Mouse (Mus musculus): ENCODE measurements at regions not wholly inside any gene's neighbourhood (a gene's known extent, or its start where the extent isn't known, plus 50 kb on each side); places are given as distances from the start of the nearest gene placed in this dataset.
"Not testable (repeated sequence)": the region's sequence is repeated elsewhere in the genome, so short reads cannot be mapped to it uniquely, and the experiment has no call there.

DNA sequence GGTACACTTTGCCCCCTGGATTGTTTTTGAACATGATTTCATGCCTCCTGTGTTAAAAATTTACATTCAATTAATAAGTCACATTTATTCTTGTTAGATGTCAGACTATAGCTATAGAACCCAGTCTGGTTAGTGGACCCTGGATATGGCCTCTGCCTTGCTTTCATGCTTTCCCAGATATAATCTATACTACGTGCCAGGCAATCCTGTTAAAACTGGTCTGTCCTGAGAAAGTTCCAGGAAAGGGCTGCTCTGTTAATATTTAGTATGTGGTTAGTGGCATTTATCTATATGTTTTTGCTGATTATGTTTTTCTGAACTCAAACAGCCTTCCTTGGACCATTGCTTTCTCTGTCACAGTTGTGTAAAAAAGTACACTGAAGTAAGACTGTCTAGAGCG lies 95.8 kb upstream of the Fhl2 start:
- WGBS, result 86% methylated on average over 2 of the region's 2 CpGs
- Histone ChIP-seq H3K36me3 (replicated peaks) (no peaks in the 10 kb centered on the region), H3K4me1 (no peaks in the 10 kb centered on the region), H3K27me3 (replicated peaks; ENCODE audit: low read depth, poor library complexity, severe bottlenecking) (no peaks in the 10 kb centered on the region), H3K9me3 (peaks cover 5% of the 10 kb centered on the region; the same call in 1 of the 2 replicates), H3K27ac (replicated peaks) (no peak overlapping the region), H3K4me3 (no peak overlapping the region)
- DNase-seq (ENCODE audit: low spot score), result no peak

DNA sequence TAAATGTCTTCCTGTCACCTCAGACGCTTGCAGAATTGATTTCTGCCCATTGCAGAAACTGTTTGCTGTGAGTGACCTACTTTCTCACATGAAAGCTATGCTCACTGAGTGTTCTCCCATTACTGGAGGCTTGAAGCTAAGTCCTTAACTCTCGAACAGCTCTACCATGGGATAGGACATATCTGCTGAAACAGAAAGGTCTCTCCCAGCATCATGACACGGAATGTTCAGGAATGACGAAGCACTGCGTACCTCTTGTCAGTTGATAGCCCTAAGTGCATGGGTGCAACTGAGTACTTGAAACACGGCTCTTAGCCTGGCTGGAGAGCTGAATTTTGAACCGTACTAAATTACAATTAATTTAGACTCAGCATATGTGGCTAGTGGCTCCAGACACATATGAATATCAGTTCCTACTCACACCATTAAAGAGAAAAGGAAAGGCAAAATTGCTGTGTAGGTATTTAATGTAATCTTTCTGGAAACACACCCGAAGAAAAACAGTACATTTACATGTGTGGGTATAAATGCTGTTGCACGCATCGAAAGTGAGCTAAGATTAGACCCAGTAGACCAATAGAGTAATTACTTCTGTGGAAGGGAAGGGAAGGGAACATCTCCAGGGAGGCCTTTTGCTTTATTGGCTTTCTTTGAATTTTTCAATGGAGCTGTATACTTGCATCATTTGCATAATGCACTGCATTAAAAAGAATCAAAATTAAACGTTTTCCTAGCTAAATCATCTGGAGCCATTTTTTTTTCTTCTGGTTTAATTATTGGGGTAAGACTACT lies 97.6 kb upstream of the Fhl2 start:
- H3K4me1 ChIP-seq, result no peaks in the 10 kb centered on the region
- WGBS, result 88% methylated on average over 11 of the region's 11 CpGs
- 0 out of 2 replicates have a peak, but pooled peaks cover 4% of the 10 kb centered on the region for H3K27me3 ChIP-seq (replicated peaks; ENCODE audit: low read depth, poor library complexity, severe bottlenecking)
- H3K4me3 ChIP-seq, result no peak overlapping the region
- H3K27ac ChIP-seq (replicated peaks), result no peak overlapping the region
- no peak for DNase-seq (ENCODE audit: low spot score)
- H3K9me3 ChIP-seq, result no peaks in the 10 kb centered on the region
- H3K36me3 ChIP-seq (replicated peaks), result no peaks in the 10 kb centered on the region

DNA sequence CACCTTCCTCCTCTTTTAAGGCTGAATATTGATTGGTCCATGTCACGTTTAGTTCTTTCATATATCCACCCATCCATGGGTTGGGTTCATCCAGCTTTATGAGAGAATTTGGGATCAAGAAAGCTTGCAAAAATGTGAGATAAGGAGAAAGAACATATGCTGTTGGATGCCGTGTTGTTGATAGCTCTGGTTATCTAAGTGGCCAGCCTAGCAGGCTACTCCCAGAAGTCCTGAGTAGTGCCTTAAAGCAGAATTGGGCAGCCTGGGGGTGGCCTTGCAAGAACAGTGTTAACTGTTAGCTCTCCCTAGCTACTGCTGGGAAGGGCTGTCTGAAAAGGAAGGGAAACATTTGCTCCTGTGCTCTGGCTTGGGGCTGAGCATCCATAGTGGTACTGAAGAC lies 100.8 kb upstream of the Fhl2 start:
- Histone ChIP-seq H3K27me3 (replicated peaks; ENCODE audit: low read depth, poor library complexity, severe bottlenecking) (0 out of 2 replicates have a peak, but pooled peaks cover 4% of the 10 kb centered on the region), H3K36me3 (replicated peaks) (no peaks in the 10 kb centered on the region)
- 84% methylated on average over 2 of the region's 2 CpGs for WGBS

DNA sequence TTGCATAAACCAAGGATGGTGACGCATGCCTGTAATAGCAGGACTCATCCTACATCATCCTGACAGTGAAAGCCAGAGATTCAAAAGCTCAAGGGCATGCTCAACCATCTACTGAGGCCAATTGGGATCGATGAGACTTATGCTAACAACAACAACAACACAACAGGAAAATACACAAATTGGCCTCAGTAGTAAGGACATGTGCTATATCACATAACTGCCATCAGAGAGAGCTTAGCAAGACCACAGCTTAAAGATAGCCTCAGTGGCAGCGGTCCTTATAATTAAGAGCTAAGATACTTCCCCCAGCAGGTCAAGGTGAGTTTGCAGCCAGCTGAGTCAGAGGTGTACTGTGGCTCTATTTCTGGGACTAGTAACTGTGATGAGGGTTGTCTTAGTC lies 102.0 kb upstream of the Fhl2 start:
- Histone ChIP-seq H3K36me3 (replicated peaks) (no peaks in the 10 kb centered on the region), H3K9me3 (no peaks in the 10 kb centered on the region), H3K27me3 (replicated peaks; ENCODE audit: low read depth, poor library complexity, severe bottlenecking) (0 out of 2 replicates have a peak, but pooled peaks cover 4% of the 10 kb centered on the region), H3K27ac (replicated peaks) (no peak overlapping the region), H3K4me1 (peaks cover 14% of the 10 kb centered on the region), H3K4me3 (no peak overlapping the region)
- DNase-seq (ENCODE audit: low spot score), result no peak
- 88% methylated on average over 3 of the region's 3 CpGs for WGBS

More for the DNA sequence above, 100.8 kb upstream of the Fhl2 start:
- no peaks in the 10 kb centered on the region for H3K9me3 ChIP-seq
- H3K4me1 ChIP-seq, result peaks cover 14% of the 10 kb centered on the region
- H3K4me3 ChIP-seq, result no peak overlapping the region
- H3K27ac ChIP-seq (replicated peaks), result no peak overlapping the region
- DNase-seq (ENCODE audit: low spot score), result no peak

DNA sequence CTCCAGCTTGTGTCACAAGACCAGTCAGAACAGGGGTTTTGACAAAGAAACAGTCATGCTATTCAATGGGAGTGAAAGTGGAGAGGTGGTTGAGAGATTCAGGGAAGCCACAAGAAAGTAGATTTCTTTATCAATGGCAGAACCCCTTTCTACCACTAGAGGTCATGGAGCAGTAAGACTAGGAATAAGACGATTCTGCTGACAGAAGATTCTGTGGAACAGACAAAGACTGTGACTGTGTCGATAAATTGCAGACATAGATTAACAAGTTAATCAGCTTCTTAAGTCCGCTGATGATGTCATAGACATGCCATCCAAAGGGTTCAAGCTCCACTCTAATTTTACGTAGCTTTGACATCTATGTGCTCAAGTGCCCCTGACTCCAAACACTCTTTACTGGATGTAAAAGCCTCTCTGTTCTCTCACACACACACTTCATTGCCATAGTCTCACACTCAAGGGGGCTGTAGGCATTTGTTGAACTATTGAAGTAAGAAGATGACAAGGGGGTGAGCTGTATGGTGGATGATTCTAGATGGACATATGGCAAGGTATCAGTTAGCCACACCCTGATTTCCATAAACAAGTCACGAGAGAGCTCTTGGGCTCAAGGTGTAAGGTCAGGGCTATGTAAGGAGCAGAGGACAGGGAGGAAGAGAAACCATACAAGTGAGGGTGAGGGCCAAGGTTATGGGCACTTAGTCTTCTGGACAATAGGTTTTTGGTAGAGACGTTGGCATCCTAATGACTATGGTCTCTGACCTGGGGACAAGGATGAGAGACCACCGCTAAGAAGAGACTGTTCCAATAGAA lies 102.9 kb upstream of the Fhl2 start:
- 55% methylated on average over 7 of the region's 7 CpGs for WGBS
- no peak for DNase-seq (ENCODE audit: low spot score)
- no peak overlapping the region for H3K27ac ChIP-seq (replicated peaks)
- peaks cover 14% of the 10 kb centered on the region for H3K4me1 ChIP-seq
- H3K4me3 ChIP-seq, result no peak overlapping the region
- no peaks in the 10 kb centered on the region for H3K9me3 ChIP-seq
- H3K36me3 ChIP-seq (replicated peaks), result no peaks in the 10 kb centered on the region
- 0 out of 2 replicates have a peak, but pooled peaks cover 4% of the 10 kb centered on the region for H3K27me3 ChIP-seq (replicated peaks; ENCODE audit: low read depth, poor library complexity, severe bottlenecking)

DNA sequence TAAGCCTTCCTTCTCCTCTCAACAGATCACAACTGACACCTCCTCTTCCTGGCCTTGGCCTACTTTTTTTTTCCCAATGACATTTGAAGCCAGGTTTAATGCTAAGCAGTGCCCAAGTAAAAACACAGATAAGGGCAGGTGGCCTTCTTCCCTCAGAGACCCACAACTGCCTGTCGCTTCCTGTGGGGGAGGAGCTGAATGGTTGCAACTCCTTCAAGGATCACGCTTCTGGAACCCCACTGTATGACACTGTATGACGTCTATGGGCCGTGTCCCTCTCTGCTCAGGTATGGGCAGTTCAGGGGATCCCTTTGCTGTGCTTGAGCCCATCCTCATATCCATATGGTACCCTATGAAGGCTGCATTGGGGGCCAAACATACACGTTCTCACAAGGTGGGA lies 103.9 kb upstream of the Fhl2 start:
- no peaks in the 10 kb centered on the region for H3K36me3 ChIP-seq (replicated peaks)
- WGBS, result 74% methylated on average over 5 of the region's 5 CpGs

DNA sequence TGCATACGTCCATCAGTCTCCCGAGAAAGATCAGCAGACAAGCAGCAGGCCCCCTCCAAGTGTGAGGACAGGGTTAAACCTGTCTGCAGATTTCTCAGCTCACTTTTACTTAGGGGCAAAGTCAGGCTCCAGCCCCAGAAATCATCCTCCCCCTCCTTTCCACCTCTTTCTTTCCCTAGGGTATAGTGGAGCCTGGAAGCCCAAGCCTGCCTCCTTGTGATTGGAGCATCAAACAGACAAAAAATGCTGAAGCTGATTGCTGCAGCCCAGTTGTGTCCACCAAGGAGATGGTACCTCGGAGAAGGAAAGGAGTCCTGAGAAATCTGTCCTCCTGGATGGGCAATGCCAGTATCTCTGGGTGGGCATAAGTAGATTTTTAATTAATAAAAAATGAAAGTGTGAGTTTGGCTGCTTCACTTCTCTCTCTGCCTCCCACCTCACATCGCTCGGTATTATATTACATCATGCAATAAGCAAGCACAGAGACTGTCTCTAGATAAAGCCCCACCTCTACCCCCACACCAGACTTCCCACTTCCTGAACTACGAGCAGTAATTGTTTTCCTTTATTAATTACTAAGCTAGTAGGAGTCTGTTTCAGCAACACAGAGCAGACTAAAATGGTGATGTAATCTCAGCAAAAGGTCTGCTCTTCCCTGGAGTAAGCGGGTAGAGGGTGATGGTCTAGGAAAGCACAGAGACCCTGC lies 105.2 kb upstream of the Fhl2 start:
- H3K36me3 ChIP-seq (replicated peaks), result no peaks in the 10 kb centered on the region
- WGBS, result 75% methylated on average over 7 of the region's 7 CpGs
- no peaks in the 10 kb centered on the region for H3K9me3 ChIP-seq
- peaks cover 25% of the 10 kb centered on the region for H3K4me1 ChIP-seq
- H3K27ac ChIP-seq (replicated peaks), result no peak overlapping the region
- no peak overlapping the region for H3K4me3 ChIP-seq
- DNase-seq (ENCODE audit: low spot score), result no peak
- 0 out of 2 replicates have a peak, but pooled peaks cover 4% of the 10 kb centered on the region for H3K27me3 ChIP-seq (replicated peaks; ENCODE audit: low read depth, poor library complexity, severe bottlenecking)

More for the DNA sequence above, 103.9 kb upstream of the Fhl2 start:
- DNase-seq (ENCODE audit: low spot score), result no peak
- Histone ChIP-seq H3K9me3 (no peaks in the 10 kb centered on the region), H3K27me3 (replicated peaks; ENCODE audit: low read depth, poor library complexity, severe bottlenecking) (0 out of 2 replicates have a peak, but pooled peaks cover 4% of the 10 kb centered on the region), H3K4me1 (peaks cover 14% of the 10 kb centered on the region), H3K27ac (replicated peaks) (no peak overlapping the region), H3K4me3 (no peak overlapping the region)

DNA sequence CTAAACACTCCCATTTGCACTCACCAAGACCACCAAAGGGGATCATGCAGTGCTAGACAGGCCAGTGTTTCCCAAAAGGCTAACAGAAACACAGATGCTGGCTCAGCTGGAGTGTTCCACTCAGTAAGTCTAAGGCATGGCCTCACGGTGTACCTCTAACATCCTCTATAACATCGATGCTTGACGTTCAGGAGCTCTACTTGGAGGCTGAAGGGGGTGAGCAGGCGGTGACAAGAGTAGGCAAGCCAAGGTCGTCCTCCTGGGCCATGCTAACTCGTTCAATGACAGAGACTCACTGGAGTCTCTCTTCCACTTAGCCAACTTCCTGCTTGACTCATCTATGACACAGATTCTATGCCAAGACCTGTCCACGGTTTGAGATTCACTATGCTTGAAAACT lies 105.9 kb upstream of the Fhl2 start:
- DNase-seq (ENCODE audit: low spot score), result no peak
- WGBS, result 86% methylated on average over 7 of the region's 7 CpGs
- Histone ChIP-seq H3K36me3 (replicated peaks) (no peaks in the 10 kb centered on the region), H3K4me1 (peaks cover 26% of the 10 kb centered on the region), H3K27me3 (replicated peaks; ENCODE audit: low read depth, poor library complexity, severe bottlenecking) (0 out of 2 replicates have a peak, but pooled peaks cover 4% of the 10 kb centered on the region), H3K9me3 (no peaks in the 10 kb centered on the region), H3K27ac (replicated peaks) (no peak overlapping the region), H3K4me3 (no peak overlapping the region)

DNA sequence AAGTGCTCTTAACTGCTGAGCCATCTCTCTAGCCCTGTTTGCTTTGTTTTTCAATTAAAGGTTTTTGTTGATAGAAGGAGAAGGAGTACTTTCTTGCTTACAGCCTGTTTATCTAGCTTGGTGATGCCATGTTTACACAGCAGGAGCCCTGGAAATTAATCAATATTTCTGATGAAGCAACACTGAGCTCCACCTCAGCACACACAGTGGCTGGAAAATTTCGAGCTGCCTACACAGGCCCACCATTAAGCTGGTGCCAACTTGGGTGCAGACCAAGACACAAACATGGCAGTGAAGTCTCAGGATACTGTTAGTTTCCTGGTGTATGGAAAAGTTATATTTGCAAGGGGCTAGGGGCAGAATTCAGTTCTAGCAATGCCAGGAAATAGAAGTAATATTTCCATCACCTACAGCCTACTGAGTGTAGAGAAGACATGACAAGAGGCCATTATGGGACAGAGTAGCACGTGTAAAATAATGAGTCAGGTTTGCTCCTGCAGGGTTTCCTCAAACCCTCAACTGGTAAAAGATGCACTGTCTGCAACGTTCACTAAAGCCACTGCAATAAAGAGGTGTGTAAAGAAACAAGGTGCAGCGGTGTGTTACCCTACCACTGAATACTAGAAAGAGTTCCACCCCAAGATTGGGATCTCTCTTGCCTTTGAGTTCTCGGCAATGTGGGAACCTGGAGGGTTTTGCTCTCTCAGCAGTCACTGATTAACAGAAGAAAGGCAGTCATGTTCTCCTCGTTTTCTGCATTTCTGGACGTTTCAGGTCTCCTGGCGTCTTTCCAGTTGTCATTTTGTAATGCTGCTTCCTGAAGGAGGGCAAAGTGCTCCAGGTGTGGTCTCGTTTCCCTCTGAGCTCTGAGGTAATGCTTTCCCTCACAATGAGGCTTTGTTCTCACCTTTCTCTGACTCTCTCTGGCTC lies 108.8 kb upstream of the Fhl2 start:
- Histone ChIP-seq H3K4me1 (peaks cover 31% of the 10 kb centered on the region), H3K27me3 (replicated peaks; ENCODE audit: low read depth, poor library complexity, severe bottlenecking) (no peaks in the 10 kb centered on the region), H3K36me3 (replicated peaks) (no peaks in the 10 kb centered on the region), H3K9me3 (no peaks in the 10 kb centered on the region), H3K4me3 (no peak overlapping the region), H3K27ac (replicated peaks) (no peak overlapping the region)
- WGBS, result 65% methylated on average over 9 of the region's 9 CpGs
- no peak for DNase-seq (ENCODE audit: low spot score)

DNA sequence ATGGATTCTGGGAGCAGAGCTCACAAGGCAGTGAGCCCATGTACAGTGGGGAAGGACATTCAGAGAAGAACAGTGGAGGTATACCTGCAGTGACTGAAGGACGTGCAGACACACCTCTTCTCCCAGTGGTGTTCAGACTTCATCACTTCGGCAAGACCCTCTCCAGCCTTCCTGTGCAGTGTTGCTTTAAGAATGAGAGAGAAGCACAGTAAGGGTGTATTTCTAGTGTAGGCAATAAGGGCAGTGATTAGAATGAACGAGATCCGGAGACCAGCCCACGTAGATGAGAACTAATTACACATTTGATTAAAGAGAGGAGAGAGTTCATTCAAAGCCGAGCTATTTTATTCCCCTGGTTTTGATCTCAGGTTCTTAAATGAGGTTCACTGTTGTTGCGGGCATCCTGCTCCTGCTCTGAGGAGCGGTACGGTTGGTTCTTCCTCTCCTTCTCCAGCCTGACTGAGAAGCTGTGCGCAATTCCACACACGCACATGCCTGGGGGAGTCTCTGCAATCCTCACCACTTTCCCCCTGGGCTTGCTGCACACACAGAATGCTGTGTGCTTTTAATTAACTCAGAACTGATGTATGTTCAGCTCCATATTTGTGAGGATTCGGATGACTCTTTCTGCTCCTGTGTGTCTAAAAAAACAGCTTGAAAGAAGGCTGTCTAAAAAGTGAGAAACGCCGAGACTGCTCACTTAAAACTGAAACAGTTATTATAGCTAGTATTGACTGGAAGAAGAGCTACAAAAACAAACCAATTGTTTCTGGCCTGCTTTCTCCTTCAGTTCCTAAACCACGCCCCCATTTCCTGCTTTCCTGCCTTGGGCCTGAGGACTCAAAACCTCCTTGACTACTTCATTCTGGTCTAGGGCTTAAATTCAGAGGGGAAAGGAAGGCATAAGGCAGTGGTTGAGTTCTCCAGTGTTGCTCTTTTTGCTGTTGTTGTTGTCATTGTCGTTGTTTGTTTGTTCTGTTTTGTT lies 114.2 kb upstream of the Fhl2 start:
- Histone ChIP-seq H3K27me3 (replicated peaks; ENCODE audit: low read depth, poor library complexity, severe bottlenecking) (no peaks in the 10 kb centered on the region), H3K9me3 (no peaks in the 10 kb centered on the region), H3K4me1 (peaks cover 25% of the 10 kb centered on the region), H3K36me3 (replicated peaks) (no peaks in the 10 kb centered on the region), H3K4me3 (peak overlapping the region; percentile 11; the same call in 1 of the 2 replicates), H3K27ac (replicated peaks) (peak overlapping the region; percentile 70)
- DNase-seq (ENCODE audit: low spot score), result peak; percentile 42
- WGBS, result 45% methylated on average over 16 of the region's 16 CpGs

DNA sequence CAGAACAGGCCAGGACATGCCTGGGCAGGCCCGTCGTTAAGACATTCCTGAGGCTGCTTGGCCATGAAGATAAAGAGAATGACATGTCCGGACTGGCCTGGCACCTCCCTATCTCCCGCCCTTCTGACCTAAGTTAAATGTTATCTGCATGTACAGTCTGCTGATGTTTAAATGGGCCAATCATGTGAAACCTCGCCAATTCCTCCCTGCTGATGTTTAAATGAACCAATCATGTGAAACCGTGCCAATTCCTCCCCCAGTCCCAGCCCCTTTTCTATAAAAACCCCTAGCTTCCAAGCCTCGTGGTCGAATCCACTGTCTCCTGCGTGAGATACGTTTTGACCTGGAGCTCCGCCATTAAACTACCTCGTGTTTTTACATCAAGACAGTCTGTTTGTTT lies 119.5 kb upstream of the Fhl2 start:
- not testable (repeated sequence) for H3K4me1 ChIP-seq; H3K9me3 ChIP-seq; H3K27ac ChIP-seq (replicated peaks); DNase-seq (ENCODE audit: low spot score); H3K36me3 ChIP-seq (replicated peaks); H3K27me3 ChIP-seq (replicated peaks; ENCODE audit: low read depth, poor library complexity, severe bottlenecking); H3K4me3 ChIP-seq
- WGBS, result 87% methylated on average over 12 of the region's 12 CpGs
